Mouse (Mus musculus) hindbrain, embryonic 13.5 days (tissue): ENCODE measurements around the gene Slc16a1. TPM values are rescaled to one million over a fixed set of nuclear protein-coding genes. Genes with fewer than 3 reads are reported as not detected.

Experiments used
- ATAC-seq: fragments of 200-750 bp; cut with Nextera tagmentation; 2 replicates; pipeline ENCODE4 v1.8.0; 2017; ENCODE audit warnings: moderate TSS enrichment; ENCODE audit not compliant: low FRiP score
- H3K27ac ChIP-seq: fragments of 300-500 bp; sonication (generic); 2 replicates; pipeline ENCODE4 v1.5.1; 2015; ENCODE audit warnings: inconsistent platforms, mild to moderate bottlenecking, moderate library complexity
- H3K27me3 ChIP-seq: fragments of 300-500 bp; sonication (generic); 2 replicates; pipeline ENCODE4 v1.6.1; 2015; ENCODE audit warnings: mild to moderate bottlenecking, inconsistent platforms
- H3K36me3 ChIP-seq: fragments of 300-500 bp; sonication (generic); 2 replicates; pipeline ENCODE4 v1.6.1; 2015; ENCODE audit warnings: mild to moderate bottlenecking, inconsistent platforms
- H3K4me1 ChIP-seq: fragments of 300-500 bp; sonication (generic); replicated peaks from 2 replicates; pipeline ENCODE4 v1.6.1; 2015; ENCODE audit warnings: inconsistent platforms
- H3K4me2 ChIP-seq: fragments of 300-500 bp; sonication (generic); 2 replicates; pipeline ENCODE4 v1.6.1; 2015; ENCODE audit warnings: inconsistent platforms, mild to moderate bottlenecking, moderate library complexity
- H3K4me3 ChIP-seq: fragments of 300-500 bp; sonication (generic); 2 replicates; pipeline ENCODE4 v1.5.1; 2015; ENCODE audit warnings: mild to moderate bottlenecking, inconsistent platforms
- H3K9ac ChIP-seq: fragments of 300-500 bp; sonication (generic); 2 replicates; pipeline ENCODE4 v1.6.1; 2015; ENCODE audit warnings: mild to moderate bottlenecking, inconsistent platforms
- H3K9me3 ChIP-seq: fragments of 300-500 bp; sonication (generic); 2 replicates; pipeline ENCODE4 v1.6.1; 2016; ENCODE audit warnings: inconsistent platforms
- WGBS: fragments of 180-500 bp; shearing (Covaris S2); methylation state at CpG from one replicate; pipeline ENCODE4 v1.1.7; 2015; 5-methylcytosine and 5-hydroxymethylcytosine counted together
- polyA plus RNA-seq: library from polyadenylated mRNA; unstranded; fragments of >200 nt; fragmentation: Nextera tagmentation; extraction: Ambion mirVana; gene quantifications from 2 replicates; pipeline ENCODE4 v1.2.1, GENCODE M21; 2015

The Slc16a1 gene
- polyA plus RNA-seq, 1 experiment from 2014 or later = 8.4 TPM

GRCm38 (mm10) chr3:104615216-104615615 is 23.3 kb upstream of the Slc16a1 start:
- Histone ChIP-seq H3K27me3 (no peaks in the 10 kb centered on the region), H3K27ac (no peak overlapping the region)
- WGBS = 86% methylated on average over 2 of the region's 2 CpGs

GRCm38 (mm10) chr3:104616155-104616554 is 22.3 kb upstream of the Slc16a1 start:
- ATAC-seq = no peak
- H3K36me3 ChIP-seq = no peaks in the 10 kb centered on the region
- H3K27ac ChIP-seq = no peak overlapping the region
- H3K4me3 ChIP-seq = no peak overlapping the region
- no peak overlapping the region for H3K4me2 ChIP-seq
- H3K27me3 ChIP-seq = no peaks in the 10 kb centered on the region
- 58% methylated on average over 8 of the region's 8 CpGs for whole genome bisulfite sequencing
- H3K9ac ChIP-seq = no peak overlapping the region
- no peaks in the 10 kb centered on the region for H3K4me1 ChIP-seq
- H3K9me3 ChIP-seq = no peaks in the 10 kb centered on the region

More at GRCm38 (mm10) chr3:104615216-104615615, 23.3 kb upstream of the Slc16a1 start:
- Histone ChIP-seq H3K9ac (no peak overlapping the region), H3K4me2 (no peak overlapping the region), H3K36me3 (no peaks in the 10 kb centered on the region), H3K4me1 (no peaks in the 10 kb centered on the region), H3K9me3 (no peaks in the 10 kb centered on the region), H3K4me3 (no peak overlapping the region)
- no peak for ATAC-seq

DNA sequence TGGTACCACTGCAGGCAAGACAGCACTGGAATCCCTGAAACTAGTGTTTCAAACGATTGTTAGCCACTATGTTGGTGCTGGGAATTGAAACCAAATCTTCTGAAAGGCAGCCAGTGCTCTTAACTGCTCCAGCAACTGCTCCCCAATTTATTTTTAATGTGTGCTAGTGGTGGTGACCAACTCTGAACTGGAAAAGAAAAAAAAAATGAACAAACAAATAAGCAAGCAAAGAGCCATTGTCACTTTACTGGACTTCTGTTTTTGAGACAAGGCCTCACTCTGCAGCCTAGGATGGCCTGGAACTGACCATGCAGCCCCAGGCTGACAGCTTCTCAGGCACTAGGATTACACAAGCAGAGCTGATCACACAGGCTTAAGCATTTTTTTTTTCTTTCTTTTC is 16.6 kb upstream of the Slc16a1 start:
- H3K4me1 ChIP-seq = no peaks in the 10 kb centered on the region
- no peak overlapping the region for H3K4me3 ChIP-seq
- H3K9ac ChIP-seq = no peak overlapping the region
- H3K4me2 ChIP-seq = no peak overlapping the region
- no peak for ATAC-seq
- no peaks in the 10 kb centered on the region for H3K27me3 ChIP-seq
- H3K27ac ChIP-seq = no peak overlapping the region
- WGBS = 70% methylated on average over 1 of the region's 1 CpGs
- H3K36me3 ChIP-seq = no peaks in the 10 kb centered on the region
- no peaks in the 10 kb centered on the region for H3K9me3 ChIP-seq

- Histone ChIP-seq H3K27ac (no peak overlapping the region), H3K4me2 (no peak overlapping the region), H3K4me3 (no peak overlapping the region), H3K27me3 (no peaks in the 10 kb centered on the region), H3K4me1 (no peaks in the 10 kb centered on the region), H3K36me3 (no peaks in the 10 kb centered on the region), H3K9ac (no peak overlapping the region), H3K9me3 (no peaks in the 10 kb centered on the region)
- ATAC-seq = no peak
- WGBS = 11% methylated on average over 2 of the region's 2 CpGs
These were observed 8.7 kb upstream of the Slc16a1 start for GRCm38 (mm10) chr3:104629810-104630209.

DNA sequence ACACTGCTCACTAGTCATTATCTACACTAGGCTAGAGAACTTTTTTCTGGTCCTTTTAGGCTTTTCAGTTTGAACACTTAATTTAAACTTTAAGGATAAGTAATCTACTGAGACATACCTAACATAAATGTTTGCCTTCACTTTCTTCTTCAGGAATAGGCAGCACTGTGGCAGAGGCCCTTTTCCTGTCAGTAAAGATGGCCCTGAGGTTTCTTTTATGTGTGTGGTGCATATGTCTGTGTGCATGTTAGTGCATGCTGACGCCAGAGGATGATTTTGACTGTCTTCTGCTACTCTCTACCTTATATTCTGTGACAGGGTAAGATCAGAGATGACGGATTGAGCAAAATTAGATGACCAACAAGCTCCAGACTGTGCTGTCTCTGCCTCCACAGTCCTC is 7.5 kb upstream of the Slc16a1 start:
- Histone ChIP-seq H3K4me3 (no peak overlapping the region), H3K36me3 (no peaks in the 10 kb centered on the region), H3K9ac (no peak overlapping the region), H3K27me3 (no peaks in the 10 kb centered on the region), H3K4me1 (no peaks in the 10 kb centered on the region), H3K27ac (no peak overlapping the region), H3K4me2 (no peak overlapping the region), H3K9me3 (no peaks in the 10 kb centered on the region)
- WGBS = 97% methylated on average over 2 of the region's 2 CpGs
- no peak for ATAC-seq

DNA sequence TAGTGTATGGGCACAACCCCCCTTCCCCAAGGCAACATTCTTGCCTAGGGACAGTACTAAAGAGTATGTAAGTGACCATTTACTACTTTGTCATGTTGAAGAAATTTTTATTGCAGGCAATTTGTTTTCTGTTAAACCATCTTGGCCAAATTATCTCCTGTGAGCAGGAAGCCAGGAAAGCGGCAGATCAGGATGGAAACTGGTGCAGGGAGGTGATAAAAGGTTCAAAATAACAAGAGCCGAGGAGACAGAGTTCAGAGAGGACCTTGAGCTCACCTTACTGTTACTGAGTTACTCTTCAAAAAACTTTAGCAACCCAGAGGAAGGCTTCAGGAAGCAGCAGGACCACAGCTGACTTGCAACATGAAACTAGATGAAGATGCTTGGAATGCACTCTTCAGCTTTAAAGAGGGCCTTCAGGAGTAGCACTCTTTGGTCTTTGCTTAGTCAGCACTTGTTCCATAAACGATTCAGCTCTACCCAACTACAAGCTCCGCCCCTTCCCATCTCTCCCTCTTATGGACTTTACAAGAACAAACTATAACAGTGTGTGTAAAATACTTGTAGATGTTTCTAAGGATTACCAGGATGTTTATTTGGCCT is 5.8 kb upstream of the Slc16a1 start:
- no peak for ATAC-seq
- H3K9ac ChIP-seq = no peak overlapping the region
- H3K4me2 ChIP-seq = no peak overlapping the region
- H3K27me3 ChIP-seq = no peaks in the 10 kb centered on the region
- H3K9me3 ChIP-seq = no peaks in the 10 kb centered on the region
- 93% methylated on average over 4 of the region's 4 CpGs for WGBS
- no peak overlapping the region for H3K27ac ChIP-seq
- peaks cover 5% of the 10 kb centered on the region for H3K4me1 ChIP-seq
- H3K4me3 ChIP-seq = no peak overlapping the region
- no peaks in the 10 kb centered on the region for H3K36me3 ChIP-seq

- Histone ChIP-seq H3K4me3 (no peak overlapping the region), H3K4me2 (no peak overlapping the region), H3K27me3 (no peaks in the 10 kb centered on the region; the same call in 1 of the 2 replicates), H3K9ac (no peak overlapping the region), H3K27ac (no peak overlapping the region), H3K4me1 (peaks cover 16% of the 10 kb centered on the region), H3K36me3 (no peaks in the 10 kb centered on the region), H3K9me3 (no peaks in the 10 kb centered on the region)
- WGBS = 91% methylated on average over 2 of the region's 2 CpGs
- no peak for ATAC-seq
These were observed 2.0 kb upstream of the Slc16a1 start for GRCm38 (mm10) chr3:104636491-104636890.

DNA sequence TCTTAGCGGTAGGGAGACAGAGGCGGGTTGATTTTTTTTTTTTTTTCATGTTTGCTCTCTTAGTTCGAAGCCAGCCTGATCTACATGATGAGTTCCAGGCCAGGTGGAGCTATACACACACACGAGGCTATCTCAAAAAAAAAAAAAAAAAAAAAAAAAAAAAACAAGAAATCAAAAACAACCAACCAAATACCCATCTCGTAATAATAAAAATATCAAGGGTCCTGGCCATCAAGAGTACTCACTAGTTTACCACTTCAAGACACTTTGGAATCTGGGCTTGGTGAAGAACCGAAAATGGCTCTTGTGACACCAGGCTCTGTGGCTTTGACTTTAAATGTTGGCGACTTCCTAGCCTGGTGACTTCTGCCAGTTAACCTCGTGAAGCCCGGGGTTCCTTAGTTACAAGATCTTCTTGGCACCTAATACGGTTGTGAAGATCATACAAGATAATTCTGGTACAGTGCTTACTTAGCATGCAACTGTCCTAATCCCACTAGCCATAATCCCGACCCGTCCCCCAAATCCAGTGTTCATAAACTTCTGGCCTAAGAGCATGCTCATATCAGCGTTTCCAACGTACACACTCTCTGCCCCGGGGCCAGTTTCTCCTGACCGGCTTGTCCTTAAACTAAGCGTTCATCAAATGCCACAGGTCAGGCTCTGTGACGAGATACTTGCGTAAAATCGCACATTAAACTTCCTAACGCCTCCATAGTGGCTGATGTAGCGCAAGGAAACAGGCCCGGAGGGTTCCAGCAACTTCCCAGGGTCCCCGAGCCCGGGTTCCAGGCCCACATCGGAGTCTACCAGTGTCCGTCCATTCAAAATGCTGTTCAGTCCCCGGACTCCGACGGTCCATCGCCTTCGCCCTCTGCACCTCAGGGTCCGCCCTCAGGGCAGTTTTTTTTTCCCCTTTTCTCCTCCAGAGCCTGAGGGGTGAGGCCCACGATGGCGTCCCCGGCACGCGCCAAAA is 753 bp upstream of the Slc16a1 start:
- Histone ChIP-seq H3K36me3 (no peaks in the 10 kb centered on the region), H3K9me3 (no peaks in the 10 kb centered on the region), H3K4me2 (peak overlapping the region; percentile 92), H3K27me3 (no peaks in the 10 kb centered on the region; the same call in 1 of the 2 replicates), H3K4me1 (peaks cover 16% of the 10 kb centered on the region), H3K9ac (peak overlapping the region; percentile 85), H3K4me3 (peak overlapping the region; percentile 79), H3K27ac (peak overlapping the region; percentile 35; the same call in 1 of the 2 replicates)
- ATAC-seq = peak; percentile 69
- WGBS = 14% methylated on average over 38 of the region's 38 CpGs

GRCm38 (mm10) chr3:104638932-104639748 is 672 bp downstream of the Slc16a1 start:
- H3K9ac ChIP-seq = peak overlapping the region; percentile 85
- H3K4me1 ChIP-seq = peaks cover 16% of the 10 kb centered on the region
- no peaks in the 10 kb centered on the region for H3K9me3 ChIP-seq
- peak overlapping the region; percentile 71 for H3K27ac ChIP-seq
- WGBS = under 1% methylated on average over 54 of the region's 58 CpGs
- no peaks in the 10 kb centered on the region; the same call in 1 of the 2 replicates for H3K27me3 ChIP-seq
- no peaks in the 10 kb centered on the region for H3K36me3 ChIP-seq
- peak overlapping the region; percentile 79 for H3K4me3 ChIP-seq
- peak overlapping the region; percentile 92 for H3K4me2 ChIP-seq
- ATAC-seq = peak; percentile 76

- 18% methylated on average over 10 of the region's 10 CpGs for WGBS
- no peak for ATAC-seq
- Histone ChIP-seq H3K4me1 (peaks cover 16% of the 10 kb centered on the region), H3K36me3 (no peaks in the 10 kb centered on the region), H3K4me2 (peak overlapping the region; percentile 92), H3K9ac (no peak overlapping the region), H3K4me3 (peak overlapping the region; percentile 79), H3K27me3 (no peaks in the 10 kb centered on the region; the same call in 1 of the 2 replicates), H3K9me3 (no peaks in the 10 kb centered on the region), H3K27ac (no peak overlapping the region)
These were observed 1.4 kb downstream of the Slc16a1 start for GRCm38 (mm10) chr3:104639749-104640368.

DNA sequence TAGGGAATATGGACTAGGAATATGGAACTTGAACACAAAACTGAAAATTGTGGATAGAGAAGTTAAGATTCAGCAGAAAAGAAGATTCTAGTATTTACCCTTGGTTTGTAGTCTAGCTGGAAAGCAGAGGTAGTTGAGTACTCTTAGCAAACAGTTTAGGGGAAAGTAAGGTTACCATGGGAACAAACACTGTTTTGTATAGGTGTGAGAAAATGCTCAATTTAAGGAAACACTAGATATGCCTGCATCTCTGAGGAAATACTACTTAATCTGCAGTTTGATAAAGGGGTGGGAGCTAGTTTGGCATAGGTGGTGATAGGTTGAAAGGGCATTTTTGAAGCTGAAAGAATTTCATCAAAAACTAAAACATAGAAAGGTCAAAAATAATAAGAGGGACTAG is 2.4 kb downstream of the Slc16a1 start:
- Histone ChIP-seq H3K27me3 (no peaks in the 10 kb centered on the region; the same call in 1 of the 2 replicates), H3K9ac (no peak overlapping the region), H3K4me3 (no peak overlapping the region), H3K27ac (no peak overlapping the region), H3K4me1 (peaks cover 16% of the 10 kb centered on the region), H3K36me3 (no peaks in the 10 kb centered on the region), H3K9me3 (no peaks in the 10 kb centered on the region), H3K4me2 (no peak overlapping the region)
- no peak for ATAC-seq
